ENCODE assay signal across 8 mouse cellular contexts in genomic region chr10:84774573-84774972, GRCm38 (mm10). TPM values are rescaled to one million over a fixed set of nuclear protein-coding genes. Genes with fewer than 3 reads are reported as not detected.
DNase-seq lines count a peak whose midpoint lies in the region; ATAC-seq and TF ChIP-seq lines count a peak whose summit lies in the region.

No protein-coding gene starts in this region.

- no peaks in the 10 kb centered on the region for H3K36me3 ChIP-seq in kidney, embryonic 14.5 days (ENCODE audit: control insufficient read depth, insufficient read depth, low read length)
- no peaks in the 10 kb centered on the region for H3K36me3 ChIP-seq in heart, embryonic 16.5 days (ENCODE audit: control insufficient read depth, insufficient read depth)
- H3K36me3 ChIP-seq in lung, embryonic 15.5 days = no peaks in the 10 kb centered on the region
- H3K36me3 ChIP-seq in splenic B cell, adult 2 months (ENCODE audit: control insufficient read depth, insufficient read depth, low read length, poor library complexity, severe bottlenecking) = no peaks in the 10 kb centered on the region
- H3K36me3 ChIP-seq in midbrain, embryonic 14.5 days (ENCODE audit: control insufficient read depth, insufficient read depth, low read length) = no peaks in the 10 kb centered on the region
- peaks cover 96% of the 10 kb centered on the region for H3K36me3 ChIP-seq in hindbrain, embryonic 10.5 days

- in situ Hi-C loops in Patski (cut with MboI; ENCODE audit: low pct_unique_long_range_greater_than_20kb) = no loop called here

- ATAC-seq in kidney, embryonic 14.5 days (ENCODE audit: low FRiP score, low TSS enrichment) = no peak
- no peak for ATAC-seq in Patski
- ATAC-seq in heart, embryonic 16.5 days (replicated peaks; ENCODE audit: extremely low read depth, insufficient read depth, low FRiP score) = peak; percentile 78
- ATAC-seq in lung, embryonic 15.5 days (ENCODE audit: borderline replicate concordance, extremely low read depth, low FRiP score, low TSS enrichment) = peak; percentile 74; the same call in 1 of the 2 replicates
- ATAC-seq in midbrain, embryonic 14.5 days (ENCODE audit: low FRiP score, low TSS enrichment) = no peak

- WGBS in kidney, embryonic 14.5 days = 79% methylated on average over 12 of the region's 12 CpGs
- WGBS in heart, embryonic 16.5 days = 23% methylated on average over 12 of the region's 12 CpGs
- WGBS in lung, embryonic 15.5 days = 39% methylated on average over 12 of the region's 12 CpGs
- 85% methylated on average over 12 of the region's 12 CpGs for WGBS in midbrain, embryonic 14.5 days
- WGBS in hindbrain, embryonic 10.5 days = 89% methylated on average over 12 of the region's 12 CpGs

- no peaks in the 10 kb centered on the region for H3K9me3 ChIP-seq in kidney, embryonic 14.5 days (ENCODE audit: control insufficient read depth, low read length)
- H3K9me3 ChIP-seq in heart, embryonic 16.5 days (replicated peaks; ENCODE audit: control insufficient read depth, low read length) = no peaks in the 10 kb centered on the region
- no peaks in the 10 kb centered on the region for H3K9me3 ChIP-seq in lung, embryonic 15.5 days
- H3K9me3 ChIP-seq in midbrain, embryonic 14.5 days (ENCODE audit: control insufficient read depth, low read length) = no peaks in the 10 kb centered on the region
- H3K9me3 ChIP-seq in hindbrain, embryonic 10.5 days = no peaks in the 10 kb centered on the region

- no peaks in the 10 kb centered on the region for H3K27me3 ChIP-seq in kidney, embryonic 14.5 days (ENCODE audit: control insufficient read depth, insufficient read depth, low read length)
- no peaks in the 10 kb centered on the region for H3K27me3 ChIP-seq in Patski
- no peaks in the 10 kb centered on the region; the same call in 1 of the 2 replicates for H3K27me3 ChIP-seq in heart, embryonic 16.5 days (ENCODE audit: control insufficient read depth, insufficient read depth, low read length)
- H3K27me3 ChIP-seq in lung, embryonic 15.5 days = no peaks in the 10 kb centered on the region
- no peaks in the 10 kb centered on the region for H3K27me3 ChIP-seq in splenic B cell, adult 2 months (ENCODE audit: control insufficient read depth, insufficient read depth, low read length, poor library complexity, severe bottlenecking)
- no peaks in the 10 kb centered on the region for H3K27me3 ChIP-seq in midbrain, embryonic 14.5 days (ENCODE audit: control insufficient read depth, insufficient read depth, low read length)
- no peaks in the 10 kb centered on the region for H3K27me3 ChIP-seq in hindbrain, embryonic 10.5 days (ENCODE audit: insufficient read depth, poor library complexity, severe bottlenecking)

- H3K27ac ChIP-seq in kidney, embryonic 14.5 days (ENCODE audit: low read depth, low read length) = no peak overlapping the region
- peak overlapping the region; percentile 52 for H3K27ac ChIP-seq in heart, embryonic 16.5 days (ENCODE audit: low read length)
- no peak overlapping the region for H3K27ac ChIP-seq in lung, embryonic 15.5 days
- H3K27ac ChIP-seq in midbrain, embryonic 14.5 days (replicated peaks; ENCODE audit: low read depth, low read length) = no peak overlapping the region
- H3K27ac ChIP-seq in hindbrain, embryonic 10.5 days = no peak overlapping the region

- H3K4me1 ChIP-seq in kidney, embryonic 14.5 days (ENCODE audit: control insufficient read depth, insufficient read depth, low read length) = no peaks in the 10 kb centered on the region
- peaks cover 29% of the 10 kb centered on the region for H3K4me1 ChIP-seq in heart, embryonic 16.5 days (ENCODE audit: control insufficient read depth, insufficient read depth, low read length)
- peaks cover 12% of the 10 kb centered on the region; the same call in 1 of the 2 replicates for H3K4me1 ChIP-seq in lung, embryonic 15.5 days
- 0 out of 2 replicates have a peak, but pooled peaks cover 7% of the 10 kb centered on the region for H3K4me1 ChIP-seq in midbrain, embryonic 14.5 days (ENCODE audit: control insufficient read depth, insufficient read depth, low read length)
- peaks cover 19% of the 10 kb centered on the region for H3K4me1 ChIP-seq in hindbrain, embryonic 10.5 days (replicated peaks)

- no peak overlapping the region for H3K9ac ChIP-seq in kidney, embryonic 14.5 days (ENCODE audit: low read depth, low read length)
- H3K9ac ChIP-seq in heart, embryonic 16.5 days (ENCODE audit: low read length) = no peak overlapping the region
- H3K9ac ChIP-seq in lung, embryonic 15.5 days = no peak overlapping the region
- no peak overlapping the region for H3K9ac ChIP-seq in midbrain, embryonic 14.5 days (replicated peaks; ENCODE audit: low read length)

- H3K4me2 ChIP-seq in kidney, embryonic 14.5 days (replicated peaks; ENCODE audit: low read depth, low read length) = no peak overlapping the region
- H3K4me2 ChIP-seq in heart, embryonic 16.5 days (ENCODE audit: low read depth, low read length) = peak overlapping the region; percentile 8; the same call in 1 of the 2 replicates
- no peak overlapping the region for H3K4me2 ChIP-seq in lung, embryonic 15.5 days
- no peak overlapping the region for H3K4me2 ChIP-seq in midbrain, embryonic 14.5 days (ENCODE audit: low read length)

- peak; percentile 55 for DNase-seq in kidney, adult 11 months
- DNase-seq in Patski (ENCODE audit: low read depth, low spot score) = peak; percentile 20
- DNase-seq in splenic B cell, adult 2 months (ENCODE audit: low read depth, low spot score) = peak; percentile 95
- DNase-seq in midbrain, embryonic 14.5 days = no peak
- DNase-seq in hindbrain, embryonic 10.5 days (ENCODE audit: low spot score) = no peak

- no peak for TF ChIP-seq CTCF in Patski (IDR thresholded peaks at IDR 0.05)

- POLR2A ChIA-PET in Patski (lab: Charles Lee) = no interaction called here

- H3K4me3 ChIP-seq in kidney, embryonic 14.5 days (ENCODE audit: low read length) = no peak overlapping the region
- H3K4me3 ChIP-seq in heart, embryonic 16.5 days (ENCODE audit: low read length) = no peak overlapping the region
- H3K4me3 ChIP-seq in lung, embryonic 15.5 days = no peak overlapping the region
- no peak overlapping the region for H3K4me3 ChIP-seq in midbrain, embryonic 14.5 days (replicated peaks; ENCODE audit: low read depth, low read length)
- H3K4me3 ChIP-seq in hindbrain, embryonic 10.5 days = no peak overlapping the region

- CTCF ChIA-PET in Patski (lab: Charles Lee) = interaction anchor here (1.2 kb wide), 1 partner anchor 14 kb away, joined by 3 read pairs; no protein-coding TSS in a partner anchor

RNA-seq across cellular contexts. Expression of gene Rfx4, which starts 18.7 kb away (rescaled TPM):
- polyA plus RNA-seq in kidney, embryonic 14.5 days (2014; fragmentation: Nextera tagmentation; extraction: Ambion mirVana) = 0.17 and 0.19 TPM in 2 replicates
- polyA plus RNA-seq in Patski (2021) = 0.09 TPM
- polyA plus RNA-seq in heart, embryonic 16.5 days (2015; fragmentation: Nextera tagmentation; extraction: Ambion mirVana) = 0.04 TPM in 1 of 2 replicates, not detected in the other
- polyA plus RNA-seq in lung, embryonic 15.5 days (2015; fragmentation: Nextera tagmentation; extraction: Ambion mirVana) = not detected in 2 replicates
- 16.2 and 25.1 TPM in 2 replicates for polyA plus RNA-seq in midbrain, embryonic 14.5 days (2014; fragmentation: Nextera tagmentation; extraction: Ambion mirVana)
- 49.2 and 66.6 TPM in 2 replicates for polyA plus RNA-seq in hindbrain, embryonic 10.5 days (2016; fragmentation: Nextera tagmentation; extraction: Ambion mirVana)

Comparison
In these comparisons a context has a peak if more than half of its experiments do, and no peak if none do; other contexts are left out.
1. DNase-seq: peak in kidney, adult 11 months (single experiment), Patski (single experiment) and splenic B cell, adult 2 months (single experiment); none in midbrain, embryonic 14.5 days (single experiment) and hindbrain, embryonic 10.5 days (single experiment).
2. ATAC-seq: peak in heart, embryonic 16.5 days (single experiment) and lung, embryonic 15.5 days (single experiment); none in kidney, embryonic 14.5 days (single experiment), Patski (single experiment) and midbrain, embryonic 14.5 days (single experiment).
3. RNA of gene Rfx4, which starts 18.7 kb away (polyA plus RNA-seq): 49.2 to 66.6 TPM in hindbrain, embryonic 10.5 days and 16.2 to 25.1 TPM in midbrain, embryonic 14.5 days; 0.17 to 0.19 TPM in kidney, embryonic 14.5 days, 0.09 TPM in Patski (single experiment), 0.04 TPM in heart, embryonic 16.5 days and not detected in lung, embryonic 15.5 days; every median in the first group is over 10 times any median in the second.